Mouse (Mus musculus): ENCODE data around the gene Washc3. TPM values are rescaled to one million over a fixed set of nuclear protein-coding genes. Genes with fewer than 3 reads are reported as not detected.

The Washc3 gene
- polyA plus RNA-seq, 1 experiment from 2014 or later: 38.7 TPM

- Histone ChIP-seq H3K4me1 (ENCODE audit: control insufficient read depth, insufficient read depth, low read length) (peaks cover 3% of the 10 kb centered on the region; the same call in 1 of the 2 replicates), H3K9me3 (ENCODE audit: control insufficient read depth, low read length) (no peaks in the 10 kb centered on the region), H3K4me3 (ENCODE audit: low read depth, low read length) (no peak overlapping the region), H3K9ac (replicated peaks; ENCODE audit: low read depth, low read length) (no peak overlapping the region), H3K27me3 (ENCODE audit: control insufficient read depth, insufficient read depth, low read length) (no peaks in the 10 kb centered on the region), H3K4me2 (ENCODE audit: low read depth, low read length) (no peak overlapping the region), H3K36me3 (ENCODE audit: control insufficient read depth, insufficient read depth, low read length) (no peaks in the 10 kb centered on the region), H3K27ac (ENCODE audit: low read depth, low read length) (no peak overlapping the region)
- 92% methylated on average over 6 of the region's 6 CpGs for WGBS
- ATAC-seq (ENCODE audit: low read depth): no peak
Measured at GRCm38 (mm10) chr10:88203236-88203635, 2.3 kb downstream of the Washc3 start.

DNA sequence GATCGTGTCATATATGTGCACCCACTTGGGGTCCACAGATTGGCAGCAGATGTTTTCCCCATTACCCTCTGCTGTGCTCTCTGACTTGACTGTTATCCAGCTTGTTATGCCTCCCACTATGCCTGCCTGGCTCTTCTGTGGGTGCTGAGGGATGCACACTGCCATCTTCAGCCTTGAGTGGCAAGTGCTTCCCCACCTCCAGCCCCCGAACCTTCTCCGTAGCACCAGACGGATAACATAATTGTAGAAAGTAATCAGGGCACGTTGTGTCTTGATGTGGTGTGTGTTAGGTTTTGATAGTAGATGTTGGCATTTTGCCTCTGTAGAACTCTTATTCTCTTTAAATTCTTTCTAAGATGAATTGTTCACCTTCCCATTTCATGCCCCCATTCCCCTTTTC, 11.8 kb downstream of the Washc3 start:
- Histone ChIP-seq H3K27ac (ENCODE audit: low read depth, low read length) (no peak overlapping the region), H3K9ac (replicated peaks; ENCODE audit: low read depth, low read length) (no peak overlapping the region), H3K4me1 (ENCODE audit: control insufficient read depth, insufficient read depth, low read length) (no peaks in the 10 kb centered on the region), H3K4me3 (ENCODE audit: low read depth, low read length) (no peak overlapping the region), H3K9me3 (ENCODE audit: control insufficient read depth, low read length) (no peaks in the 10 kb centered on the region), H3K27me3 (ENCODE audit: control insufficient read depth, insufficient read depth, low read length) (no peaks in the 10 kb centered on the region), H3K4me2 (ENCODE audit: low read depth, low read length) (no peak overlapping the region), H3K36me3 (ENCODE audit: control insufficient read depth, insufficient read depth, low read length) (0 out of 2 replicates have a peak, but pooled peaks cover 4% of the 10 kb centered on the region)
- 94% methylated on average over 5 of the region's 5 CpGs for WGBS
- no peak for ATAC-seq (ENCODE audit: low read depth)

DNA sequence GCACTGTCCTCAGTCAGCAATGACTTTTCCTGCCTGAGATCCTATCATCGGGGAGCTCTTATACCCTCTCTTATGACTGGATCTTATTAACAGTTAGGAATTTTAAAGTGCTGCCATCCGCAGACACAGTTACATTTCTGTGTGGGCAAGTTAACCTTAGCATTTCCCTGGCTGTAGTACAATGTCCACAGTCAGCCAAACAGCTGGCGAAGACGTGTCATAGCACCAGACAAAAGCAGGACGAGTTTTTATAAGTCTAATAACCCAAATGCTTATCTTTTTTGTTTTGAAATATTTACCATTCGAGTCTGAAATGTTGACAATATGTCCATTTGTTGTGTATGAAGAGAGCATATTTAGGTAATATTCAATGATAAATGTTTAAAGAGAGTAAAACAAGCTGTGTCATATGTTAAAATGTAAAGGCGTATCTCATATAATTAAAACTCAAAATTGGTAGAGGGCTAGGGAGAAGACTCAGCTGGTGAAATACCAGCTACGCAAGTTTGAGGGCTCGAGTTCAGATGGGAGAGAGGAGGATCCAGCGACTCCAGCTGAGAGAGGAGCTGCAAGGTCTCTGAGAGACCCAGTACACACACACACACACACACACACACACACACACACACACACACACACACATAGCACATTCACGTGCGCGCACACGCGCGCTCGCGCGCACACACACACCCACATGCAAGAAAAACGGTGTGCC, 14.1 kb downstream of the Washc3 start:
- no peak for ATAC-seq (ENCODE audit: low read depth)
- no peak overlapping the region for H3K4me3 ChIP-seq (ENCODE audit: low read depth, low read length)
- no peaks in the 10 kb centered on the region for H3K4me1 ChIP-seq (ENCODE audit: control insufficient read depth, insufficient read depth, low read length)
- H3K27ac ChIP-seq (ENCODE audit: low read depth, low read length): no peak overlapping the region
- H3K36me3 ChIP-seq (ENCODE audit: control insufficient read depth, insufficient read depth, low read length): 0 out of 2 replicates have a peak, but pooled peaks cover 4% of the 10 kb centered on the region
- no peaks in the 10 kb centered on the region for H3K9me3 ChIP-seq (ENCODE audit: control insufficient read depth, low read length)
- WGBS: 95% methylated on average over 20 of the region's 20 CpGs
- H3K9ac ChIP-seq (replicated peaks; ENCODE audit: low read depth, low read length): no peak overlapping the region
- H3K4me2 ChIP-seq (ENCODE audit: low read depth, low read length): no peak overlapping the region
- no peaks in the 10 kb centered on the region for H3K27me3 ChIP-seq (ENCODE audit: control insufficient read depth, insufficient read depth, low read length)

GRCm38 (mm10) chr10:88218161-88218560, 17.3 kb downstream of the Washc3 start:
- H3K27ac ChIP-seq (ENCODE audit: low read depth, low read length): no peak overlapping the region
- H3K27me3 ChIP-seq (ENCODE audit: control insufficient read depth, insufficient read depth, low read length): no peaks in the 10 kb centered on the region
- no peaks in the 10 kb centered on the region for H3K4me1 ChIP-seq (ENCODE audit: control insufficient read depth, insufficient read depth, low read length)
- no peak overlapping the region for H3K4me2 ChIP-seq (ENCODE audit: low read depth, low read length)
- no peaks in the 10 kb centered on the region for H3K9me3 ChIP-seq (ENCODE audit: control insufficient read depth, low read length)
- 0 out of 2 replicates have a peak, but pooled peaks cover 4% of the 10 kb centered on the region for H3K36me3 ChIP-seq (ENCODE audit: control insufficient read depth, insufficient read depth, low read length)
- WGBS: 95% methylated on average over 3 of the region's 3 CpGs
- no peak for ATAC-seq (ENCODE audit: low read depth)
- H3K4me3 ChIP-seq (ENCODE audit: low read depth, low read length): no peak overlapping the region
- H3K9ac ChIP-seq (replicated peaks; ENCODE audit: low read depth, low read length): no peak overlapping the region

DNA sequence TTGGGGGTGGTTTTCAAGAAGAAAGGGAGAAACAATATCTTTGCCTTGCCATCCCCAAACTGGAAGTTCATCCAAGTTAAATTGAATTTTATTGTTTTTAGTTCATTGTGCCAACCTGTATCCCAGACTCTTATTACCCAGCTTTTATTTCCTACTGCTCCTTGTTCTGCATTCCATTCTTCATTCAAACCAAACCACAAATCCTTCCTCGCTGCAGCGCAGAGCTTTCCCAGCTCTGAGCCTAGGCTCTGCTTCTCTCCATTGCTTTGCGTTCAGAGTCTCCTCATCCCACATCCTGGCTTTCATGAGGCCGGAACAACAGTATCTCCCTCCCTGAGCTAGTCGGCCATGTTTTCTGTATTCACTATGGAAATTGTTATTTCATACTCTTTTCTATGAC, 20.8 kb downstream of the Washc3 start:
- Histone ChIP-seq H3K9ac (replicated peaks; ENCODE audit: low read depth, low read length) (no peak overlapping the region), H3K36me3 (ENCODE audit: control insufficient read depth, insufficient read depth, low read length) (no peaks in the 10 kb centered on the region), H3K27ac (ENCODE audit: low read depth, low read length) (no peak overlapping the region), H3K9me3 (ENCODE audit: control insufficient read depth, low read length) (no peaks in the 10 kb centered on the region), H3K4me3 (ENCODE audit: low read depth, low read length) (no peak overlapping the region), H3K4me1 (ENCODE audit: control insufficient read depth, insufficient read depth, low read length) (no peaks in the 10 kb centered on the region), H3K4me2 (ENCODE audit: low read depth, low read length) (no peak overlapping the region), H3K27me3 (ENCODE audit: control insufficient read depth, insufficient read depth, low read length) (no peaks in the 10 kb centered on the region)
- ATAC-seq (ENCODE audit: low read depth): no peak
- 84% methylated on average over 5 of the region's 5 CpGs for WGBS

DNA sequence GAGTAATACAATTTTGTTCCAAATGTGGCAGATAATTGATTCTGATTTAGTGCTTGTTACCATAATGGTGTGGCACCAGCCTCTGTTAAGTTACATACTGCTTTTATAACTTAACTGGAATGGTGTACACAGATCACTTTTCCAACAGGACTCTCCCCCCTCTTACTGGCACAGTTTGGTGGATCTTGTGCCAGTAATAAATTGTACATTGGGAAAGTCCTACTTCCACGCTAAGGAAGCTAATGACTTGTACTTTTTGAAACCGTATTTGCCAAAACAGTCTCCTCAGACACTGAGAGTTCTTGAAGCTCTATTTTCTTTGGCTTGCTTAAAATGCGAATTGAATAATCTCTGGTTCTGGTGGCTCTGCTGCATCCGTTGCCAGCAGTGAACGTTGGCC, 24.5 kb downstream of the Washc3 start:
- Histone ChIP-seq H3K4me3 (ENCODE audit: low read depth, low read length) (no peak overlapping the region), H3K4me1 (ENCODE audit: control insufficient read depth, insufficient read depth, low read length) (no peaks in the 10 kb centered on the region), H3K36me3 (ENCODE audit: control insufficient read depth, insufficient read depth, low read length) (no peaks in the 10 kb centered on the region), H3K27ac (ENCODE audit: low read depth, low read length) (no peak overlapping the region), H3K4me2 (ENCODE audit: low read depth, low read length) (no peak overlapping the region), H3K27me3 (ENCODE audit: control insufficient read depth, insufficient read depth, low read length) (no peaks in the 10 kb centered on the region), H3K9me3 (ENCODE audit: control insufficient read depth, low read length) (no peaks in the 10 kb centered on the region), H3K9ac (replicated peaks; ENCODE audit: low read depth, low read length) (no peak overlapping the region)
- WGBS: 91% methylated on average over 5 of the region's 5 CpGs
- no peak for ATAC-seq (ENCODE audit: low read depth)

DNA sequence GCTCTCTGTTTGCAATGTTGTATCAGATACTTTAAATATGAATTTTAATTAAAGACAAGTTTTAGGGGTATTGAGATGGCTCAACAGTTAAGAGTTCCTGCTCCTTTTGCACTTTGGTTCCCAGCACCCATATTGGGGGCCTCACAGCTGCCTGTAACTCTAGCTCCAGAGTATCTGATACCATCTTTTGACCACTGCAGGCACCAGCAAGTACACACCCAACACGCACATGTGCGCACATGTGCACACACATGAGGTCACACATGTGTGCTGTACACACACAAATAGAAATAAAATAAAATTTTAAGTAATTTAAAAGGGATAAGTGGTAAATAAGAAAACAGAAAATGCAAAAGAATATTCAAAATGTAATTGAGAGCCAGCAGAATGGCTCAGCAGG, 27.1 kb downstream of the Washc3 start:
- Histone ChIP-seq H3K27me3 (ENCODE audit: control insufficient read depth, insufficient read depth, low read length) (no peaks in the 10 kb centered on the region), H3K9ac (replicated peaks; ENCODE audit: low read depth, low read length) (no peak overlapping the region), H3K4me3 (ENCODE audit: low read depth, low read length) (no peak overlapping the region), H3K27ac (ENCODE audit: low read depth, low read length) (no peak overlapping the region), H3K4me2 (ENCODE audit: low read depth, low read length) (no peak overlapping the region), H3K36me3 (ENCODE audit: control insufficient read depth, insufficient read depth, low read length) (no peaks in the 10 kb centered on the region), H3K4me1 (ENCODE audit: control insufficient read depth, insufficient read depth, low read length) (no peaks in the 10 kb centered on the region), H3K9me3 (ENCODE audit: control insufficient read depth, low read length) (no peaks in the 10 kb centered on the region)
- no peak for ATAC-seq (ENCODE audit: low read depth)
- WGBS: 95% methylated on average over 2 of the region's 2 CpGs

GRCm38 (mm10) chr10:88228521-88229017, 27.7 kb downstream of the Washc3 start:
- no peak overlapping the region for H3K4me3 ChIP-seq (ENCODE audit: low read depth, low read length)
- H3K36me3 ChIP-seq (ENCODE audit: control insufficient read depth, insufficient read depth, low read length): no peaks in the 10 kb centered on the region
- no peaks in the 10 kb centered on the region for H3K4me1 ChIP-seq (ENCODE audit: control insufficient read depth, insufficient read depth, low read length)
- no peak overlapping the region for H3K27ac ChIP-seq (ENCODE audit: low read depth, low read length)
- no peaks in the 10 kb centered on the region for H3K27me3 ChIP-seq (ENCODE audit: control insufficient read depth, insufficient read depth, low read length)
- H3K9me3 ChIP-seq (ENCODE audit: control insufficient read depth, low read length): no peaks in the 10 kb centered on the region
- H3K9ac ChIP-seq (replicated peaks; ENCODE audit: low read depth, low read length): no peak overlapping the region
- no peak overlapping the region for H3K4me2 ChIP-seq (ENCODE audit: low read depth, low read length)
- WGBS: 79% methylated on average over 8 of the region's 8 CpGs
- ATAC-seq (ENCODE audit: low read depth): no peak

DNA sequence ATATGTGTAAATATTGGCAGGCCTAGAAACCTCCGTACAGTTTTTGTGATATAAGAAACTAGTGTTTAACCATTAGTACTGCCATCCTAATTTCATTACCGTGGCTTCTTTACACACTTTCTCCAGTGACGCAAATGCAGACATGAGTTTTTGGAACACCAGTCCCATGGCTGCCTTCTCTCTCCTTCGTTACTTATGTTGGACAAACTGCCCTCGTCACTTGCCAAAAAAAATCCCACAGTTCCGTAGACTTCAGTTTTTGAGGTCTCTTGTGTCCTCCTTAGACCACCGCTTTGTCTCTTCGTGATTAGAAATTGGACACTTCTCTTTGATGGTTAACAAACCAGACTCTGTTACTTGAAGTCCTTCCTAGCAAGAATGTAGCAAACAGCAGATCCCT, 30.8 kb downstream of the Washc3 start:
- WGBS: 82% methylated on average over 8 of the region's 8 CpGs

More for the DNA sequence above, 30.8 kb downstream of the Washc3 start:
- Histone ChIP-seq H3K4me3 (ENCODE audit: low read depth, low read length) (no peak overlapping the region), H3K9ac (replicated peaks; ENCODE audit: low read depth, low read length) (no peak overlapping the region), H3K27me3 (ENCODE audit: control insufficient read depth, insufficient read depth, low read length) (no peaks in the 10 kb centered on the region), H3K27ac (ENCODE audit: low read depth, low read length) (no peak overlapping the region), H3K36me3 (ENCODE audit: control insufficient read depth, insufficient read depth, low read length) (no peaks in the 10 kb centered on the region), H3K4me2 (ENCODE audit: low read depth, low read length) (no peak overlapping the region), H3K4me1 (ENCODE audit: control insufficient read depth, insufficient read depth, low read length) (no peaks in the 10 kb centered on the region), H3K9me3 (ENCODE audit: control insufficient read depth, low read length) (no peaks in the 10 kb centered on the region)
- ATAC-seq (ENCODE audit: low read depth): no peak
